Mouse (Mus musculus) CD8-positive naive resting alpha-beta T cell, adult 57 days (primary cell): ENCODE measurements around the gene Slc7a7. TPM values are rescaled to one million over a fixed set of nuclear protein-coding genes. Genes with fewer than 3 reads are reported as not detected.

Experiments used
- total RNA-seq: library from RNA; stranded (reverse); gene quantifications from one replicate; pipeline ENCODE4 v1.2.4, GENCODE M21; 2023

Gene Slc7a7
- 2.6 TPM for total RNA-seq

GRCm38 (mm10) chr14:54417623-54418081 is at the start of gene Slc7a7:
Gene Slc7a7 (minus strand): TSS chr14:54417780.

GRCm38 (mm10) chr14:54463959-54464292 is 46.3 kb upstream of the Slc7a7 start, which contains the start of gene Lrp10:
Gene Lrp10 (plus strand): TSS chr14:54464137.

GRCm38 (mm10) chr14:54431334-54432077 is 13.9 kb upstream of the Slc7a7 start, which contains the start of gene Mmp14:
Gene Mmp14 (plus strand): TSS chr14:54431612.

GRCm38 (mm10) chr14:54426689-54427398 is 9.3 kb upstream of the Slc7a7 start, which contains the start of gene Mrpl52:
Gene Mrpl52 (plus strand): TSS chr14:54426909.

DNA sequence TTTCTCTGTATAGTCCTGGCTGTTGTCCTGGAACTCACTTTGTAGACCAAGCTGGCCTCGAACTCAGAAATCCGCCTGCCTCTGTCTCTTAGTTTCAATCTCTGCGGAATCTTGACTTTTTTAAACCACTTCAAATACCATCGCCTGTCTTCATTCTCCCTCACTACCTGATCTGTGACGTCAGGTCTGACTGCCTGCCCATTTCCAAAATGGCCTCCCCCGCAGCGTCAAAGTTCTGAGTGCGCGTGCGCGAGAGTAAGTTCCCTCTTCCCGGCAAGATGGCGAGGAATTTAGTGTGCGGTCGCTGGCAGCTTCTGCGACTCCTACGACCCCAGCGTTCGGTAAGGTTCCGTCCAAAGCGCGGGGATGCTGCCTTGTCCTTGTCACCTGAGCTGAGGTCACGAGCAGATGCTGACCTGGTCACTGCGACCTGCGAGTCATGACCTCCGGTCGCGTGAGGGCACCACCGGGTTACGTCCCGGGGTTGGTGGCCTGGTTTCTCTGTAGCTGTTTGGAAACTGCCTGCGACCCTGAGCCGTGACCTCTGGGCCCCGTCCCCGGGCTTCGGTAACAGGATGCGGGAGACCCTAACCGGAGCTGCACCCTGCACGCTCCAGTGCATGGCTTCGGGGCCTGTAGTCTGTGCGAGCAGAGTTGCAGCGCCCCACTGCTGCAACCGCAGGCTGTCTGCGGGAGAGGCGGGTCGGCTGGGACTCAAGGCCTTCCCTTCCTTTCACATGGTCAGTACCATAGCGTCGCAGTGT is 56.8 kb downstream of the Slc7a7 start, which contains the start of gene Oxa1l:
TSS of gene Oxa1l (plus strand) at position 258 of the 764 bp plus-strand sequence.

Other genes starting within 250 kb of the Slc7a7 start
- gene Dad1, start 163.7 kb downstream of the Slc7a7 start, total RNA-seq: 147 TPM
- gene Abhd4, start 163.6 kb downstream of the Slc7a7 start, total RNA-seq: 5.3 TPM
- not detected for gene Olfr49, start 132.8 kb downstream of the Slc7a7 start, total RNA-seq
- 58.5 TPM for gene Oxa1l, start 56.9 kb downstream of the Slc7a7 start, total RNA-seq
- gene Mrpl52, start 9.1 kb upstream of the Slc7a7 start, total RNA-seq: 73.4 TPM
- not detected for gene Mmp14, start 13.8 kb upstream of the Slc7a7 start, total RNA-seq
- gene Lrp10, start 46.4 kb upstream of the Slc7a7 start, total RNA-seq: 100 TPM
- 0.89 TPM for gene Rem2, start 58.3 kb upstream of the Slc7a7 start, total RNA-seq
- 33.1 TPM for gene Prmt5, start 99.7 kb upstream of the Slc7a7 start, total RNA-seq
- 15.8 TPM for gene Haus4, start 136.8 kb upstream of the Slc7a7 start, total RNA-seq
- 0.43 TPM for gene Ajuba, start 159.8 kb upstream of the Slc7a7 start, total RNA-seq
- 9.3 TPM for gene 4931414P19Rik, start 188.2 kb upstream of the Slc7a7 start, total RNA-seq
- 44.6 TPM for gene Psmb5, start 200.2 kb upstream of the Slc7a7 start, total RNA-seq
- not detected for gene Psmb11, start 203.7 kb upstream of the Slc7a7 start, total RNA-seq
- gene Gm17606, start 223.2 kb upstream of the Slc7a7 start, total RNA-seq: not detected
- 6.2 TPM for gene Cdh24, start 223.6 kb upstream of the Slc7a7 start, total RNA-seq